Mouse (Mus musculus): Measurements from ENCODE around the gene Stard8.

DNA sequence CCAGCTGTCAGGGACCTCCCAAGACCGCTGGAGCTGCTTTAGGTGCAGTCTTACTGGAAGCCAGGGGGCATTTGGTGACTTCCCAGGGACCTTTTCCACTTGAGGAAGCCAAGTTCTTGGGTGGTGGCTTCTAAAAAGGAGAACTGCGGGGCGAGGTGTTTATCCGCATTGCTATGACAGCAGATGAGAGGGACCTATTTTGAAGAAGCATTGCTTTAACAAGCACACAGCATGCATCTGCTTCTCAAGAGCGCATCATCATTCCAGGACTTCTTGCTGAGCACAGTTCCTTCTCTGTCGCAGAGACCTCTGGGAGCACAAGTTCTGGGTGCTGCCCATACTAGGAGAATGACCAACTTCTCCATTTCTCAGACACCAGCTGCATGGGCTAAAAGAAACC, 14.8 kb downstream of the Stard8 start:
- TF ChIP-seq POLR2A (IDR thresholded peaks at IDR 0.05; ENCODE audit: insufficient read depth, low read length) (no peak), CTCF (IDR thresholded peaks at IDR 0.05; ENCODE audit: low read depth, low read length) (no peak)
